Mouse (Mus musculus): Measurements from ENCODE around the gene Rsph3a.

GRCm38 (mm10) chr17:7929279-7929678 is 16.1 kb upstream of the Rsph3a start:
- TF ChIP-seq CTCF (IDR thresholded peaks at IDR 0.05; ENCODE audit: borderline replicate concordance, insufficient read depth, low read depth, low read length), result no peak
- TF ChIP-seq POLR2A (IDR thresholded peaks at IDR 0.05; ENCODE audit: borderline replicate concordance, insufficient read depth, low read length), result no peak
